Mouse (Mus musculus) neutrophil, adult 5-6 weeks (primary cell): ENCODE results near the gene Tnk2. TPM values are rescaled to one million over a fixed set of nuclear protein-coding genes. Genes with fewer than 3 reads are reported as not detected.
"Not testable (repeated sequence)": the region's sequence is repeated elsewhere in the genome, so short reads cannot be mapped to it uniquely, and the experiment has no call there.

Source experiments
- ATAC-seq: fragments of 151-379, 151-347 bp; 2 replicates; pipeline ENCODE4 v1.8.0; 2017; ENCODE audit warnings: mild to moderate bottlenecking, moderate TSS enrichment; ENCODE audit not compliant: insufficient number of reproducible peaks, poor library complexity, low FRiP score, severe bottlenecking; ENCODE audit errors: extremely low read depth
- total RNA-seq: library from RNA; stranded (forward); fragments of 200-1000 nt; gene quantifications from 2 replicates; pipeline ENCODE4 v1.2.3, GENCODE M21; 2017

The Tnk2 gene
- total RNA-seq, 1 experiment from 2014 or later = 26.4 TPM

DNA sequence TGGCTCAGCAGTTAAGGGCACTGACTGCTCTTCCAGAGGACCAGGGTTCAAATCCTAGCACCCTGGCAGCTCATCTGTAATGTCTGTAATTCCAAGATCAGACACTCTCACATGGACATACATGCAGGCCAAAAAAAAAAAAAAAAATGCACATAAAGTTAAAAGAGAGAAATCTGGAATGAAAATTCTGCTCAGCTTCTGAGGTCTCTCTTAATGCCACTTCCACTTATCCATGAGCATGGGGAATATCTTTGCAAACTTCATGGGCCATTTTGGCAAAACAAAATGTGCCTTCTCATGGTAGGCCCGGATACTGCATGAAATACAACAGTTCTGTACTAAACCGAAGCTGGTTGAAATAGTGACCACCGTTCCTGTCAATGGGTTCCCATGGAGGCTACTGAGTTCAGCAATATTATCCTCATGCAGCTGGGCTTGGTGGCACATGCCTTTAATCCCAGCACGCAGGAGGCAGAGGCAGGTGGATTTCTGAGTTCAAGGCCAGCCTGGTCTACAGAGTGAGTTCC, 10.1 kb upstream of the Tnk2 start:
- ATAC-seq = no peak

DNA sequence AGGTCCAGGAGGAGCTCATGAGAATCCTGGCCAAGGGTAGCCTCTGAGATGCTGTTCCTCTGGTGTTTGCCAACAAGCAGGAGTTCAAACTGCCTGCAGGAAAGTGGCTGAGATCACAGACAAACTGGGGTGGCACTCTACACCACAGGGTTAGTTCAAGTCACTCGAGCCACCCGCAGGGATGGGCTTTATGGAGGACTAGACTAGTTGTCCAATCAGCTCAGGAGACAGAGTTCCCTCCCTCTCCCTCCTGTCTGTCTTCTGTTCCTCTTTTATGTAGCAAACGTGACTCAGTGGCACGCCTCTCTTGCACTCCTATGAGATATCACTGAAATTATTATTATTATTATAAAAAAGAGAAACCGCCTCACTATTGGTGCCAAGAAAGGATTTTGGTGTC, 9.5 kb upstream of the Tnk2 start:
- no peak for ATAC-seq

- no peak for ATAC-seq
Measured at GRCm38 (mm10) chr16:32635314-32635713, 8.4 kb upstream of the Tnk2 start.

GRCm38 (mm10) chr16:32636331-32636730, 7.3 kb upstream of the Tnk2 start:
- no peak for ATAC-seq

- no peak for ATAC-seq
Measured at GRCm38 (mm10) chr16:32636871-32637521, 6.7 kb upstream of the Tnk2 start.

GRCm38 (mm10) chr16:32638476-32638875, 5.2 kb upstream of the Tnk2 start:
- ATAC-seq = peak; percentile 79

GRCm38 (mm10) chr16:32640096-32640495, 3.6 kb upstream of the Tnk2 start:
- ATAC-seq = no peak

- not testable (repeated sequence) for ATAC-seq
Measured at GRCm38 (mm10) chr16:32640683-32641082, 3.0 kb upstream of the Tnk2 start.

GRCm38 (mm10) chr16:32641440-32642219, 2.0 kb upstream of the Tnk2 start:
- no peak for ATAC-seq

DNA sequence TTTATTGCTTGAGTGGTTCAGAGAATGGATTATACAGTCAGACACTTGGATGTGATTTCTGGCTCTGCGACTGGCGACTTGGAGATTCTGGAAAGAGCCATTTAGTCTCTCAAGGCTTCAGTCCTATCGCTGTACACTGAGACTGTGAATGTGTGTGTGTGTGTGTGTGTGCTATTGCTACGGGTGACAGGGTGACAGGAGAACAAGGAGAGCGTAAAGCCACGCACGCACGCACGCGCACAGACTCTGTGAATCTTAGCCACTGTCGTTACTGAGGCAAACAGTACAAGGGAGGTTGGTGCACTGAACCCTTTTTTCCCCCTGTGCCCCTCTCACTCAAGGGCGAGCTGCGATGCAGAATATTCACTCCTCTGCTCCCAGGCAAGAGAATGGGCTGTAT, 1.4 kb upstream of the Tnk2 start:
- ATAC-seq = no peak

GRCm38 (mm10) chr16:32644069-32644800, 561 bp downstream of the Tnk2 start:
- no peak for ATAC-seq

DNA sequence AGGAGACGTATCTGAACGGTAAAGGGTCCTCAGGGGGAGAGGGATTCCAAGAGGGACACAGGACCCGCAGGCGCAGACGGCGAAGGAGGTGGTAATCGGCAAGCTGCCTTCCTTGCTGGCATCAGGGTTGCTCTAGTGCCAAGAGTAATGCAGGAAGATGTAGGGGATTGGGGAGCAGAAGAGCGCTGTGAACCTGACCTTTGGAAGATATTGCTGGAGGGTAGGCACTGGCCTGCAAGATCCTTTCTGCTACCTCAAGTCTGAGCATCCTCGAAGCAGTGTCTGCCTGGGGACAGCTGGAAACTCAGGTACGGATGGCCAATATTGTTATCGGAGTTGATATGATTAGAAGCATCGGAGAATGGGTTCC, 1.1 kb downstream of the Tnk2 start:
- no peak for ATAC-seq

DNA sequence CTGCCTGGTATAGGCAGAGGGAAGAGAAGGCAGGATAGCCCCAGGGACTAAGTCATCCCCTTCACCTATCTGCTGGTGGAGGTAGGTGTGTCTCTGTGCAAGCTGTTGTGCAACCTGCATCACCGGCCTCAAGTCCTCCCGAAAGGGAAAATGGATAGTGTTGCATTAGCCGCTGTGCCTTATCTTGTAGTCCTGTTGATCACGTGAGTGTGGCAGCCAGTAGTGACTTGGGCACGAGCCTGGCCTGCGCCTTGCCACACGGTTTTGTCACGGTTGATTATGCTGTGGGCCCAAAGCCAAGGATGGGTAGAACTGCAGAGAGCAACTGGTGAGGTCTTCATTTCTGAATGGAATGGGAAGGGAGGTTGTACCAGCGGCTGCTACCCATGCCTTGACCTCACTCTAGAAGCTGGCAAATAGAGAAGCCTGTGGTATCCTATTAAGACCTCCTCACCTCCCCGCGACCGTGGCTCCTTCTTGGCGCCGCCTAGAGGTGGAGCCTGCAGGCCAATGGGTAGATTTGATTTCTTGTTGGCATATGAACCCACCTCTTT, 1.8 kb downstream of the Tnk2 start:
- ATAC-seq = peak; percentile 60

DNA sequence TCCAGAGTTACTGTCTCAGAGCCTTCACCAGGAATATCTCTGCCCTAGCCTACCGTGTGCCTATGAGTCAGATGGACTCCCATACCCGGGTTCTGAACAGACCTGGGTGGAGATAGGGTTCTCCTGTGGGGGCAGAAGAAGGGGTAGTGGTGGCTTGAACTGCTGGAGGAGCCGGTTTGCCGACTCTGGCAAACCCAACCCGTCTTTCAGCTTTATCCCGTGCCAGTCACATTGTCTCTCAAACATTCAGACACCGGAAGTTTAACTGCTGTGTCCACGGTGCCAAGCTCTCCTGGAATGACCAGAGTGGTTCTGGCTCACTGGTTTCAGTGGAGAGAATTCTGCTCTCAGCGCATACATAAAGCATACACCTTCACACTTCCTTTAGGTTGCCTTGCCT, 2.3 kb downstream of the Tnk2 start:
- ATAC-seq = no peak

GRCm38 (mm10) chr16:32647712-32648111, 4.0 kb downstream of the Tnk2 start:
- ATAC-seq = no peak

- no peak for ATAC-seq
Measured at GRCm38 (mm10) chr16:32650461-32650860, 6.8 kb downstream of the Tnk2 start.

DNA sequence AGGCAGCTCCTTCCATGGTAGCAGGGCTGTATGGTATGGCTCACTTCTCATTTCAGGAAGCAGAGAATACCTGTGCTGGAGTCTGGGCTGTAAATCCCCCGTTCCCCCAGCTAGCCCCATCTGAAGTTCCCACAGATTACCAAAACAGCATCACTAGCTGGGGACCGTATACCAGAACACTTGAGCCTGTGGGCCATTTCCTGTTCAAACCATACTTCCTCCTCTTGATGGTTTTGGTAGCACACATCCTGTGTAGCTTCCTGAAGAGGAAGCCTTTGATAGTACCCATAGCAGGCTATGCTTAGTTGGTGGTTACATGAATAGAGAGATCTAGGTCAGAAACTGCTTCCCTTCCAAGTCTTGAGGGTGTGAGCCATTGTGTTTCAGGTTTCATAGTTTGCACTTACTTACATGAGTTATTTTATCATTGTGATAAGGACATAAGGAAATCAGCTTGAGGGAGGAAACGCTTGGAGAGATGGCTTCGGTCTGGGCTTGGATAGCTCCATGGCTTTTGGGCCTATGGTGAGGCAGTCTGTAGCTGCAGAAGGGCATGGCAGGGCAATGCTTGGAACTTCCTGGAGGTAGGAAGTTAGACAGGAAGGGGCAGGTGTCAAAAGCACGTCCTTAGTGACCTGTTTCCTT, 7.4 kb downstream of the Tnk2 start:
- peak; percentile 94 for ATAC-seq

- no peak for ATAC-seq
Measured at GRCm38 (mm10) chr16:32654071-32654733, 10.5 kb downstream of the Tnk2 start.
